8 mouse cellular contexts compared by ENCODE assay signal in the genomic region with DNA sequence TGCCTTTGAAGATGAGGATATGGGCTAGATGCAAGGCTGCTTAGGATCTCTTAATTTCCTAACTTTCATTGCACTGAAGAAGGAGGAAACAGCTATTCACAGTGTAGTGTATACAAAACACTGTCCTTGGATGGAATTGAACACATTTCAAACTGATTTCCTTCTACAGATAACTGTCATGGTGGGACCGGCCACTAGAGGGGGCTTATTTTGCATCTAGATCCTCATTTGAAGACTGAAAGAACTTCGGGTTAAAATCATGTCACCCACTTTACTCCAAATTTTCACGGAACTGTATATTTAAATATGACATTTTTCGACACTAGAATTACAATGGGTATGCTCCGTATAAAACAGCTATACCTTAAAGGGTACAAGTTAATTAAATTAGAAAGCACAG. TPM values are rescaled to one million over a fixed set of nuclear protein-coding genes. Genes with fewer than 3 reads are reported as not detected.
DNase-seq lines count a peak whose midpoint lies in the region; ATAC-seq and TF ChIP-seq lines count a peak whose summit lies in the region.

No protein-coding gene starts in this region.

- WGBS in forebrain, embryonic 11.5 days: 18% methylated on average over 5 of the region's 5 CpGs
- 19% methylated on average over 5 of the region's 5 CpGs for WGBS in forebrain, embryonic 15.5 days
- 13% methylated on average over 5 of the region's 5 CpGs for WGBS in embryonic facial prominence, embryonic 15.5 days

- H3K27me3 ChIP-seq in forebrain, embryonic 11.5 days (ENCODE audit: control insufficient read depth, insufficient read depth, low read length): peaks cover 2% of the 10 kb centered on the region; the same call in 1 of the 2 replicates
- no peaks in the 10 kb centered on the region for H3K27me3 ChIP-seq in forebrain, embryonic 15.5 days
- no peaks in the 10 kb centered on the region for H3K27me3 ChIP-seq in embryonic facial prominence, embryonic 15.5 days

- no peaks in the 10 kb centered on the region; the same call in 1 of the 2 replicates for H3K4me1 ChIP-seq in forebrain, embryonic 11.5 days (replicated peaks; ENCODE audit: control insufficient read depth, insufficient read depth, low read length)
- H3K4me1 ChIP-seq in forebrain, embryonic 15.5 days: peaks cover 8% of the 10 kb centered on the region
- H3K4me1 ChIP-seq in embryonic facial prominence, embryonic 15.5 days: 0 out of 2 replicates have a peak, but pooled peaks cover 4% of the 10 kb centered on the region

- no peaks in the 10 kb centered on the region for H3K9me3 ChIP-seq in forebrain, embryonic 11.5 days (ENCODE audit: control insufficient read depth, low read length)
- no peaks in the 10 kb centered on the region for H3K9me3 ChIP-seq in forebrain, embryonic 15.5 days
- no peaks in the 10 kb centered on the region for H3K9me3 ChIP-seq in embryonic facial prominence, embryonic 15.5 days (replicated peaks)

- intact Hi-C loops in left cerebral cortex, adult 2 months (cut with DNase I): loop anchor here (1.0 to 10.0 kb wide), 3 partner anchors 213 to 299 kb away; no protein-coding TSS in a partner anchor

- no peak overlapping the region for H3K4me3 ChIP-seq in forebrain, embryonic 11.5 days (ENCODE audit: low read depth, low read length)
- no peak overlapping the region for H3K4me3 ChIP-seq in forebrain, embryonic 15.5 days
- H3K4me3 ChIP-seq in embryonic facial prominence, embryonic 15.5 days (replicated peaks): peak overlapping the region; percentile 81
- 0 out of 2 replicates have a peak overlapping the region, but pooled peaks have one; percentile 1 for H3K4me3 ChIP-seq in left cerebral cortex, adult 2 months

- ATAC-seq in forebrain, embryonic 11.5 days (replicated peaks; ENCODE audit: low FRiP score): no peak
- no peak for ATAC-seq in forebrain, embryonic 15.5 days (replicated peaks)
- no peak for ATAC-seq in embryonic facial prominence, embryonic 15.5 days (ENCODE audit: insufficient number of reproducible peaks, low FRiP score, low TSS enrichment, low read depth)
- peak; percentile 41 for ATAC-seq in inflammation-experienced regulatory T-cells, adult 6 months
- ATAC-seq in megakaryocyte progenitor cell, adult 5-6 weeks (replicated peaks; ENCODE audit: poor library complexity): peak; percentile 57

- no peak overlapping the region for H3K27ac ChIP-seq in forebrain, embryonic 11.5 days (ENCODE audit: low read depth, low read length)
- no peak overlapping the region for H3K27ac ChIP-seq in forebrain, embryonic 15.5 days (replicated peaks)
- no peak overlapping the region for H3K27ac ChIP-seq in embryonic facial prominence, embryonic 15.5 days (replicated peaks)
- no peak overlapping the region for H3K27ac ChIP-seq in left cerebral cortex, adult 2 months

- peak; percentile 75 for DNase-seq in forebrain, embryonic 11.5 days (ENCODE audit: low spot score)
- DNase-seq in adrenal gland, postnatal 25 days: peak; percentile 62
- peak; percentile 62 to 66 for DNase-seq in left cerebral cortex, adult 2 months (ENCODE audit: extremely low spot score in 1 of 2, low spot score in 2 of 2)
- peak; percentile 50 to 80 for DNase-seq in spleen, postnatal 10 days (ENCODE audit: low spot score in 2 of 2)

- no peak overlapping the region for H3K4me2 ChIP-seq in forebrain, embryonic 11.5 days (ENCODE audit: low read depth, low read length, severe bottlenecking)
- H3K4me2 ChIP-seq in forebrain, embryonic 15.5 days (replicated peaks): no peak overlapping the region
- H3K4me2 ChIP-seq in embryonic facial prominence, embryonic 15.5 days (replicated peaks): peak overlapping the region; percentile 27

- no peak overlapping the region for H3K9ac ChIP-seq in forebrain, embryonic 11.5 days (ENCODE audit: low read length)
- H3K9ac ChIP-seq in forebrain, embryonic 15.5 days (replicated peaks): no peak overlapping the region
- H3K9ac ChIP-seq in embryonic facial prominence, embryonic 15.5 days: no peak overlapping the region

- peak; percentile 88 for TF ChIP-seq CTCF in left cerebral cortex, adult 2 months (IDR thresholded peaks at IDR 0.05)

- H3K36me3 ChIP-seq in forebrain, embryonic 11.5 days (ENCODE audit: control insufficient read depth, insufficient read depth, low read length): no peaks in the 10 kb centered on the region
- H3K36me3 ChIP-seq in forebrain, embryonic 15.5 days: no peaks in the 10 kb centered on the region
- H3K36me3 ChIP-seq in embryonic facial prominence, embryonic 15.5 days: no peaks in the 10 kb centered on the region

RNA-seq across cellular contexts. Expression of a gene that starts 2.7 kb away (rescaled TPM):
- 1.8 and 2.0 TPM in 2 replicates for polyA plus RNA-seq in forebrain, embryonic 11.5 days (2014; fragmentation: Nextera tagmentation; extraction: Ambion mirVana)
- 1.6 and 1.7 TPM in 2 replicates for polyA plus RNA-seq in forebrain, embryonic 15.5 days (2015; fragmentation: Nextera tagmentation; extraction: Ambion mirVana)
- total RNA-seq in adrenal gland, postnatal 25 days (2021): 4.5 and 7.0 TPM in 2 replicates
- polyA plus RNA-seq in embryonic facial prominence, embryonic 15.5 days (2015; fragmentation: Nextera tagmentation; extraction: Ambion mirVana): 19.6 and 21.1 TPM in 2 replicates
- 1 to 10 TPM; 6.3 to 9.2 (median 7.5) TPM for polyA plus RNA-seq in inflammation-experienced regulatory T-cells, adult 6 months (2017; shearing (Covaris generic))
- total RNA-seq in left cerebral cortex, adult 2 months (2021): 1 to 10 TPM; 6.5 to 8.9 TPM
- total RNA-seq in megakaryocyte progenitor cell, adult 5-6 weeks (2015): 2.6 and 3.4 TPM in 2 replicates
- 1.2 and 1.9 TPM in 2 replicates for total RNA-seq in megakaryocyte progenitor cell, adult 5-6 weeks (2017)

Comparison
In these comparisons a context has a peak if more than half of its experiments do, and no peak if none do; other contexts are left out.
1. ATAC-seq: peak in inflammation-experienced regulatory T-cells, adult 6 months (single experiment) and megakaryocyte progenitor cell, adult 5-6 weeks (single experiment); none in forebrain, embryonic 11.5 days (single experiment), forebrain, embryonic 15.5 days (single experiment) and embryonic facial prominence, embryonic 15.5 days (single experiment).
2. H3K4me3 ChIP-seq: peak in embryonic facial prominence, embryonic 15.5 days (single experiment) and left cerebral cortex, adult 2 months (single experiment); none in forebrain, embryonic 11.5 days (single experiment) and forebrain, embryonic 15.5 days (single experiment).
3. Peak in every context shown above with its lines, with median percentiles within 50 percentile points of each other: DNase-seq.